8 mouse cellular contexts compared by ENCODE assay signal in genomic region chr11:116624131-116624832, GRCm38 (mm10). TPM values are rescaled to one million over a fixed set of nuclear protein-coding genes. Genes with fewer than 3 reads are reported as not detected.
DNase-seq lines count a peak whose midpoint lies in the region; ATAC-seq lines count a peak whose summit lies in the region.

No protein-coding gene starts in this region.

- WGBS in forebrain, embryonic 11.5 days, result 12% methylated on average over 42 of the region's 42 CpGs
- WGBS in limb, embryonic 12.5 days, result 16% methylated on average over 35 of the region's 42 CpGs
- 13% methylated on average over 42 of the region's 42 CpGs for WGBS in midbrain, embryonic 13.5 days

- peak; percentile 84 for ATAC-seq in CD4-positive, CD25-positive, alpha-beta regulatory T cell, adult 4 months
- peak; percentile 66 for ATAC-seq in forebrain, embryonic 11.5 days (replicated peaks; ENCODE audit: low FRiP score)
- ATAC-seq in limb, embryonic 12.5 days (ENCODE audit: insufficient number of reproducible peaks, insufficient read depth, low FRiP score, low TSS enrichment, low read depth), result peak; percentile 23; the same call in 1 of the 2 replicates
- ATAC-seq in midbrain, embryonic 13.5 days, result 0 out of 2 replicates have a peak, but pooled peaks have one; percentile 7

- H3K36me3 ChIP-seq in forebrain, embryonic 11.5 days (ENCODE audit: control insufficient read depth, insufficient read depth, low read length), result no peaks in the 10 kb centered on the region
- no peaks in the 10 kb centered on the region for H3K36me3 ChIP-seq in limb, embryonic 12.5 days
- no peaks in the 10 kb centered on the region for H3K36me3 ChIP-seq in midbrain, embryonic 13.5 days

- intact Hi-C loops in heart, postnatal 36 days (cut with DNase I), result no loop called here
- intact Hi-C loops in left cerebral cortex, postnatal 4 days (cut with DNase I), result loop anchor here (10.0 kb wide), 1 partner anchor 309 kb away; no protein-coding TSS in a partner anchor

- H3K4me1 ChIP-seq in forebrain, embryonic 11.5 days (replicated peaks; ENCODE audit: control insufficient read depth, insufficient read depth, low read length), result peaks cover 10% of the 10 kb centered on the region; the same call in 1 of the 2 replicates
- H3K4me1 ChIP-seq in limb, embryonic 12.5 days (replicated peaks), result peaks cover 48% of the 10 kb centered on the region
- peaks cover 27% of the 10 kb centered on the region for H3K4me1 ChIP-seq in midbrain, embryonic 13.5 days (replicated peaks)

- H3K9me3 ChIP-seq in forebrain, embryonic 11.5 days (ENCODE audit: control insufficient read depth, low read length), result no peaks in the 10 kb centered on the region
- H3K9me3 ChIP-seq in limb, embryonic 12.5 days, result no peaks in the 10 kb centered on the region
- no peaks in the 10 kb centered on the region for H3K9me3 ChIP-seq in midbrain, embryonic 13.5 days

- no peak overlapping the region for H3K27ac ChIP-seq in forebrain, embryonic 11.5 days (ENCODE audit: low read depth, low read length)
- no peak overlapping the region for H3K27ac ChIP-seq in limb, embryonic 12.5 days
- no peak overlapping the region for H3K27ac ChIP-seq in midbrain, embryonic 13.5 days

- peak; percentile 85 for DNase-seq in adrenal gland, adult 18-20 months (ENCODE audit: low spot score in 2 of 2)
- peak; percentile 93 for DNase-seq in forebrain, embryonic 11.5 days (ENCODE audit: low spot score)
- DNase-seq in heart, postnatal 36 days, result peak; percentile 86 to 90
- DNase-seq in spleen, postnatal 36 days (ENCODE audit: low spot score in 2 of 2), result peak; percentile 84 to 87
- DNase-seq in left cerebral cortex, postnatal 4 days, result no peak

- peaks cover 10% of the 10 kb centered on the region; the same call in 1 of the 2 replicates for H3K27me3 ChIP-seq in forebrain, embryonic 11.5 days (ENCODE audit: control insufficient read depth, insufficient read depth, low read length)
- peaks cover 15% of the 10 kb centered on the region for H3K27me3 ChIP-seq in limb, embryonic 12.5 days
- H3K27me3 ChIP-seq in midbrain, embryonic 13.5 days, result peaks cover 38% of the 10 kb centered on the region

- peak overlapping the region; percentile 53 for H3K9ac ChIP-seq in forebrain, embryonic 11.5 days (ENCODE audit: low read length)
- peak overlapping the region; percentile 79 for H3K9ac ChIP-seq in limb, embryonic 12.5 days (replicated peaks)
- H3K9ac ChIP-seq in midbrain, embryonic 13.5 days (replicated peaks), result peak overlapping the region; percentile 30

- H3K4me2 ChIP-seq in forebrain, embryonic 11.5 days (ENCODE audit: low read depth, low read length, severe bottlenecking), result peak overlapping the region; percentile 85
- H3K4me2 ChIP-seq in limb, embryonic 12.5 days, result peak overlapping the region; percentile 91
- H3K4me2 ChIP-seq in midbrain, embryonic 13.5 days (replicated peaks), result peak overlapping the region; percentile 59

- H3K4me3 ChIP-seq in forebrain, embryonic 11.5 days (ENCODE audit: low read depth, low read length), result peak overlapping the region; percentile 61
- peak overlapping the region; percentile 76 for H3K4me3 ChIP-seq in limb, embryonic 12.5 days (replicated peaks)
- H3K4me3 ChIP-seq in midbrain, embryonic 13.5 days (replicated peaks), result peak overlapping the region; percentile 44

RNA-seq across cellular contexts. Expression of gene Rhbdf2, which starts 2.5 kb away (rescaled TPM):
- polyA plus RNA-seq in CD4-positive, CD25-positive, alpha-beta regulatory T cell, adult 4 months (2017; shearing (Covaris generic)), result 1 to 10 TPM; 3.3 to 4.3 TPM
- 10 to 100 TPM; 12.1 to 17.6 TPM for total RNA-seq in adrenal gland, adult 18-20 months (2021)
- 2.5 and 2.7 TPM in 2 replicates for polyA plus RNA-seq in forebrain, embryonic 11.5 days (2014; fragmentation: Nextera tagmentation; extraction: Ambion mirVana)
- 10 to 100 TPM; 10.3 to 15.3 TPM for total RNA-seq in heart, postnatal 36 days (2021)
- polyA plus RNA-seq in limb, embryonic 12.5 days (2016; fragmentation: Nextera tagmentation; extraction: Ambion mirVana), result 4.1 and 5.1 TPM in 2 replicates
- 0.76 and 0.77 TPM in 2 replicates for polyA plus RNA-seq in midbrain, embryonic 13.5 days (2015; fragmentation: Nextera tagmentation; extraction: Ambion mirVana)
- 1 to 10 TPM in 1 of 2 experiments, under 1 TPM in 1; 0.90 to 1.5 TPM for total RNA-seq in left cerebral cortex, postnatal 4 days (2021)

RNA-seq across cellular contexts. Expression of gene Prcd, which starts 29.1 kb away (rescaled TPM):
- polyA plus RNA-seq in CD4-positive, CD25-positive, alpha-beta regulatory T cell, adult 4 months (2017; shearing (Covaris generic)), result not detected
- total RNA-seq in adrenal gland, adult 18-20 months (2021), result 10 to 100 TPM; 12.5 to 13.2 TPM
- polyA plus RNA-seq in forebrain, embryonic 11.5 days (2014; fragmentation: Nextera tagmentation; extraction: Ambion mirVana), result 0.23 and 0.67 TPM in 2 replicates
- 1 to 10 TPM in 1 of 2 experiments, under 1 TPM in 1; 0.97 to 1.8 TPM for total RNA-seq in heart, postnatal 36 days (2021)
- 0.45 and 0.63 TPM in 2 replicates for polyA plus RNA-seq in limb, embryonic 12.5 days (2016; fragmentation: Nextera tagmentation; extraction: Ambion mirVana)
- polyA plus RNA-seq in midbrain, embryonic 13.5 days (2015; fragmentation: Nextera tagmentation; extraction: Ambion mirVana), result 1.0 and 1.2 TPM in 2 replicates
- total RNA-seq in left cerebral cortex, postnatal 4 days (2021), result 1 to 10 TPM in 1 of 2 experiments, under 1 TPM in 1; 0.98 to 2.2 TPM

RNA-seq across cellular contexts. Expression of gene Cygb, which starts 29.8 kb away (rescaled TPM):
- polyA plus RNA-seq in CD4-positive, CD25-positive, alpha-beta regulatory T cell, adult 4 months (2017; shearing (Covaris generic)), result not detected
- total RNA-seq in adrenal gland, adult 18-20 months (2021), result 10 to 100 TPM; 26.0 to 42.7 TPM
- 1.7 TPM in 2 replicates for polyA plus RNA-seq in forebrain, embryonic 11.5 days (2014; fragmentation: Nextera tagmentation; extraction: Ambion mirVana)
- 10 to 100 TPM; 39.8 to 50.8 TPM for total RNA-seq in heart, postnatal 36 days (2021)
- polyA plus RNA-seq in limb, embryonic 12.5 days (2016; fragmentation: Nextera tagmentation; extraction: Ambion mirVana), result 3.1 and 3.6 TPM in 2 replicates
- polyA plus RNA-seq in midbrain, embryonic 13.5 days (2015; fragmentation: Nextera tagmentation; extraction: Ambion mirVana), result 8.8 TPM in 2 replicates
- 10 to 100 TPM; 17.1 to 20.6 TPM for total RNA-seq in left cerebral cortex, postnatal 4 days (2021)

RNA-seq across cellular contexts. Expression of gene Aanat, which starts 38.0 kb away (rescaled TPM):
- polyA plus RNA-seq in CD4-positive, CD25-positive, alpha-beta regulatory T cell, adult 4 months (2017; shearing (Covaris generic)), result not detected
- not detected for total RNA-seq in adrenal gland, adult 18-20 months (2021)
- not detected in 2 replicates for polyA plus RNA-seq in forebrain, embryonic 11.5 days (2014; fragmentation: Nextera tagmentation; extraction: Ambion mirVana)
- not detected for total RNA-seq in heart, postnatal 36 days (2021)
- not detected in 2 replicates for polyA plus RNA-seq in limb, embryonic 12.5 days (2016; fragmentation: Nextera tagmentation; extraction: Ambion mirVana)
- 0.22 and 0.34 TPM in 2 replicates for polyA plus RNA-seq in midbrain, embryonic 13.5 days (2015; fragmentation: Nextera tagmentation; extraction: Ambion mirVana)
- total RNA-seq in left cerebral cortex, postnatal 4 days (2021), result under 1 TPM; 0.52 to 0.96 TPM

RNA-seq across cellular contexts. Expression of gene Ube2o, which starts 43.0 kb away (rescaled TPM):
- 1 to 10 TPM; 1.1 to 3.5 TPM for polyA plus RNA-seq in CD4-positive, CD25-positive, alpha-beta regulatory T cell, adult 4 months (2017; shearing (Covaris generic))
- 10 to 100 TPM; 27.6 to 29.0 TPM for total RNA-seq in adrenal gland, adult 18-20 months (2021)
- polyA plus RNA-seq in forebrain, embryonic 11.5 days (2014; fragmentation: Nextera tagmentation; extraction: Ambion mirVana), result 23.5 and 25.9 TPM in 2 replicates
- total RNA-seq in heart, postnatal 36 days (2021), result 10 to 100 TPM; 28.5 to 29.7 TPM
- polyA plus RNA-seq in limb, embryonic 12.5 days (2016; fragmentation: Nextera tagmentation; extraction: Ambion mirVana), result 14.8 and 21.7 TPM in 2 replicates
- polyA plus RNA-seq in midbrain, embryonic 13.5 days (2015; fragmentation: Nextera tagmentation; extraction: Ambion mirVana), result 12.3 and 12.7 TPM in 2 replicates
- total RNA-seq in left cerebral cortex, postnatal 4 days (2021), result 100 to 1,000 TPM; 115 to 128 TPM

Comparison
In these comparisons a context has a peak if more than half of its experiments do, and no peak if none do; other contexts are left out.
1. ATAC-seq: peak in every context shown above with its lines; median percentile 84 in CD4-positive, CD25-positive, alpha-beta regulatory T cell, adult 4 months; 66 in forebrain, embryonic 11.5 days; 23 in limb, embryonic 12.5 days; 7 in midbrain, embryonic 13.5 days.